Mouse (Mus musculus) layer of hippocampus, adult 8-10 months (tissue): ENCODE data around the gene Cyp2e1. TPM values are rescaled to one million over a fixed set of nuclear protein-coding genes. Genes with fewer than 3 reads are reported as not detected.
"Not testable (repeated sequence)": the region's sequence is repeated elsewhere in the genome, so short reads cannot be mapped to it uniquely, and the experiment has no call there.

Experiments
- DNase-seq, 2 experiments: peaks; one replicate each; pipeline ENCODE4 v3.0.0; 2022; ENCODE audit warnings: low spot score in 2 of 2
- total RNA-seq, 4 experiments: library from RNA; stranded (reverse); gene quantifications; 2 replicates each; pipeline ENCODE4 v1.2.4; 2022

The Cyp2e1 gene
- total RNA-seq: under 1 TPM in 1 of 4 experiments, not detected in 3; 0.35 TPM

DNA sequence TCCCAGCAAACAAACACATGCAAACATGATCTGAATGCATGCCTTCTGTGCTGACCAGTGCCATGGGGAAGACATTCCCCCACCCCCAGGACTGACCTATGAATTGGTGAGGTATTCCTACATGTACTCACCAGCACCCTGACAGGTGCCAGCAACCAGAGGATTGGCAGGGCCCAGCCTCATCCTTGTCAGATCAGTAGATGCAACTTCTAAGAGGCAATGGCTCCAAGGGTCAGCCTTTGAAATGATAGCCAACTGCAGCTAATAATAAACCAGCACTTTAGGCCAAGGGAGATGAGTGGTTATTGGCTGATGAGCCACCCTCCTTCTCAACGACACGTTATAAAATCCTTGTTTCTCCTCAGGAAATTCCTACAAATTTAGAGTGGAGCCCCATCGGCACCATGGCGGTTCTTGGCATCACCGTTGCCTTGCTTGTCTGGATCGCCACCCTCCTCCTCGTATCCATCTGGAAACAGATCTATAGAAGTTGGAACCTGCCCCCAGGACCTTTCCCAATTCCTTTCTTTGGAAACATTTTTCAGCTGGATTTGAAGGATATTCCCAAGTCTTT lies at the start of gene Cyp2e1:
Gene Cyp2e1, plus strand, starts transcription at position 293 of the 574 bp plus-strand sequence.
- DNase-seq: no peak

DNA sequence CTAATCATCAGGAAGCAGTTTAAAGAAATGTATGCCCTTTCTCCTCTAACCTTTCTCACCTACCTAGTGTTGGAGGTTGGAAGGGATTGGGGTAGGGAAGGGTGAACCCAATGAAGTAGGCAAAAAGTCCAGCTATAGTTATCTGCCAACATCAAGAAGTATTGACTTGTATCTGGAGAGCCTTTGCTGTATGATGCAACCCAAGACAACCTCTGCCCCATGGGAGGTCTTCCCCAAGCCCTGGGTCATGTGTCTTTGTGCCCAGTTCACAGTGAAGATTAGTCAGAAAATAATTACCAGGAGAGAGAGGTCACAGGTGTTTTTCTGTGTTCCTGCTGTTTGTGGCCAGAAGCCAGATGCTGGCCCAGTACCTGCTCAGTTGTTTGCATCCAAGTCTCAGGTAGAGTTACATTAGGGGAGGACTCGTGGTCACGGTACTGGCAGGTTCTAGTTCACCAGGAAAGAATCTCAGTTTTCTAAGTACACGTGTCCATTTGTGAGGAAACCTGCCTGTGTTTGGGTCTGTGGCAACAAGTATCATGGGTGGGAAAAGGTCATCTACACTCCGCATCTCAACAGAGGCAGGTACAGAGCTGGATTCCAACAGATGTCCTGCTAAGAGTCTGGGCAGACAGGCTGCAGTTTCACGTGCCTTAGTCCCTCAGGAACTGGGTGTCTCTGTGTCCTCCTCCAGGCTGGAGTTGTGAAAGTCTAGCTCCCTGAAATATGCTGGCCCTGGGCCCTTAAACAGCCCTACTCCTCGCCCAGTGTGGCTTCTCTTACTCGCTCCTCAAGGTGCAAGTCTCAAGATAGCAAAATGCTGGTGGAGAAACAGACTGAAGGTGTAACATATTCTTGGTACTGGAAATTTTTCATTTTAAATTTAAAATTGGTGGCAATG lies 46.1 kb upstream of the Cyp2e1 start:
- DNase-seq: no peak

DNA sequence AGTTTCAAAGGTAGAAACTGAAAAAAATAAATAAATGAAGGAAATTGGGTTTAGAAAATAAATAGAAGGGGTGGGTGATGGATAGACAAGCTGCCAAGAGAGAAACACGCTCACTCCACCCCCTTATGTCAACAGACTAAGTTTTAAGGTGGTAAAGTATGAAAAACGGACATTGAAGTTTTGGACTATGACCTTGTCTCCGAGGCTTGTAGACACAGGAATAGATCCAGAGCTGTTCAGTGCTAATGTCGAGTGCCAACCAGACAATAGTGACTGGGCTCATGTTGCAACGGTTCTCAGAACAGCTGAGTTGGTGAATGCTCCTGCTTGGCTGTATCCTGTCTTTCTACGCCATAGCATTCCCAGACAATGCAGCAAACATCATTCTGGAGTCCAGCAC lies 42.4 kb upstream of the Cyp2e1 start:
- no peak for DNase-seq

DNA sequence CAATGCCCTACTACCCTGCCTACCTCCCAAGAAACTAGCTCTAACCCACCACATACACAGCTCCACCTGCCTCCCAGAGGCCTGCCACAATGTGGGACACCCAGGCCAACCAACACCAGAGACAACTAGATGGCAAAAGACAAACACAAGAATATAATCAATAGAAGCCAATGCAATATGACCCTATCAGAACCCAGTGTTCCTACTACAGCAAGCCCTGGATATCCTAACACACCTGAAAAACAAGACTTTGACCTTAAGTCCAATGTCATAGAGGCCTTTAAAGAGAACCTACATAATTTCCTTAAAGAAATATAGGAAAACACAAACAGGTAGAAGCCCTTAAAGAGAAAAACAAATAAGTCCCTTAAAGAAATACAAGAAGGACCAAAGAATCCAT lies 38.0 kb upstream of the Cyp2e1 start:
- DNase-seq: no peak

DNA sequence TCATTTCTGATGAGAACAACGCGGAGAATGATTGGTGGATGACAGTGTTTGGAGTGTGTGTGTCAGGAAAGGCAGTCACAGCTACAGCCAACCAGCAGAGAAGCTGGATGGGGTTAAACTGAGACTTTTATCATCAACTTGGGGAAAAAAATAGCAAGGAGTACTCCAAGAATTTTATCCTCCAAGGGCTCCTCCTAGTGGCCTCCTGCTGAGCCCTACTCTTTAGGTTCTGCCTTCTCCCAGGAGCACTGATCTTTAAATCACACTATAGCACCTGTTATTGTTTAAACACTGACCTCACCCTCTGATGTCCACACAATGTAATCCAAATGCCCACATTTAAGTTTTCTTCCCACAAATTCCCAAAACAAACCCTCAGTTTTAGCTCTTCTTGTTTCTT lies 30.4 kb upstream of the Cyp2e1 start:
- no peak for DNase-seq

DNA sequence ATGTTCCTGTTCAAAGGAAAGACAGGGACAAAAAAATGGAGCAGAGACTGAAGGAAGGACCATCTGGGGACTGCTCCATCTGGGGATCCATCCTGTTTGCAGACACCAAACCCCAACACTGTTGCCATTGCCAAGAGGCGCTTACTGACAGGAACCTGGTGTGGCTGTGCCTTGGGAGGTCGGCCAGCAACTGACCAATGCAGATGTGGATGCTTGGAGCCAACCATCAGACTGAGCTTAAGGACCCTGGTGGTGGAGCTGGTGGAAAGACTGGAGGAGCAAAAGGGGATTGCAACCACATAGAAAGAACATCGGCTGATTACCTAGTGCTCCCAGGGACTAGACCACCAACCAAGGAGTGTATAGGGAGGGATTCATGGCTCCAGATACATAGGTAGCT lies 16.1 kb upstream of the Cyp2e1 start:
- DNase-seq: no peak

DNA sequence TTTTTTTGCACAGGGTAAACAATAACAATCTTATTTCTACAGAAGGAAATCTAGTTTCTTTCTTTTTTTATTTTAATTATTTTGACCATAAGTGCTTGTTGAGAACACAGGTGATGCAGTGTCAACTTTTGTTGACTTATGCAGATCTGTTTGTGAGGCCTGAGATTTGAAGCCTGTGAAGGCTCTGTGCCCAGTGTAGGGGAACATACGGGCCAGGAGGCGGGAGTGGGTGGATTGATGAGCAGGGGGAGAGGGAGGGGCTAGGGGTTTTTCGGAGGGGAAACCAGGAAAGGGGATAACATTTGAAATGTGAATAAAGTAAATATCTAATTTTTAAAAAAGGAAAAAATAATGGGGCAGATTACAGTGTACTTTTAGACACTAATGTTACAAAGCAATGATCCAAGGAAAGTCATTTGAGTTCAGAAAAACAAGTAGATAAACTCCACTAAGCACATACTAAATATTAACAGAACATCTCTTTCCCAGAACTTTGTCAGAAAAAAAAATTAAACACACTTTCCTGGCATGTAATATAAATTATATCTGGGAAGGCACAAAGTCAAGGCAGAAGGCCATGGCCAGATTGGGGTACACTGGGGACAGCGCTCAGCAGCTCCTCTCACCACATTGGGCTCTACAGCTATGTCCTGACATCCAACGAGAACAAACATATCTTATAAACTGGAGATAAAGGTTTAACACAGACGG lies 15.3 kb upstream of the Cyp2e1 start:
- DNase-seq: no peak

DNA sequence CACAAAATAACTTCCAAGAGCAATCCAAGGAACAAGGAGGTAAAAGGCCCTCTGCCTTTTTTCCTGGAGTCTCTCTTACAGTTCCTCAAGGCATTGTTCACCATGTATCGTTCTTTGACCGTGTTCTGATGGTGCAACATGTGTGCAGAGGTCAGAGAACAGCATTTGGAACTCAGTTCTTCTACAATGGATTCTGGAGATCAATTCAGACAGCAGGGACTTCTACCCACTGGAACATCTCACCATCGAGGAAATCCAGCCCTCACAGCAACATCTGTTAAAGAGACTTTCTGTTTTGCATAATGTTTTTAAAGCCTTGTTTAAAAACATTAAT lies 14.7 kb upstream of the Cyp2e1 start:
- no peak for DNase-seq

DNA sequence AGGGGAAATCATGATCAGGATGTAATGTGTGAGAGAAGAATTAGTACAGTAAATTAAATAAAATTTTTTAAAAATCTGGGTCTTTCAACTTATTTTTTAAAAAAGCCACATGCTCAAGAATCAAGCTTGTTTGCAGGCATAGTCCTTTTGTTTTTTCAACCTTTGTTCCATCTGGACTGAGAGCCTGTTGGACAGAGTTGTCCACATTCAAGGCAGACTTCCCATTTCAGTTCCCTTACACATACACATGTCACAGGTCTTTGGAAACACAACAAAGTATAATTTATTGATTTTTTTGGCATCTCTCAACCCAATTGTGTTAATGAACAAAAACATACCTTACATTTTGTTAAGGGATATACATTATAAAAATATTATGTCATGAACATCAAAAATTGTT lies 9.0 kb upstream of the Cyp2e1 start:
- DNase-seq: no peak

DNA sequence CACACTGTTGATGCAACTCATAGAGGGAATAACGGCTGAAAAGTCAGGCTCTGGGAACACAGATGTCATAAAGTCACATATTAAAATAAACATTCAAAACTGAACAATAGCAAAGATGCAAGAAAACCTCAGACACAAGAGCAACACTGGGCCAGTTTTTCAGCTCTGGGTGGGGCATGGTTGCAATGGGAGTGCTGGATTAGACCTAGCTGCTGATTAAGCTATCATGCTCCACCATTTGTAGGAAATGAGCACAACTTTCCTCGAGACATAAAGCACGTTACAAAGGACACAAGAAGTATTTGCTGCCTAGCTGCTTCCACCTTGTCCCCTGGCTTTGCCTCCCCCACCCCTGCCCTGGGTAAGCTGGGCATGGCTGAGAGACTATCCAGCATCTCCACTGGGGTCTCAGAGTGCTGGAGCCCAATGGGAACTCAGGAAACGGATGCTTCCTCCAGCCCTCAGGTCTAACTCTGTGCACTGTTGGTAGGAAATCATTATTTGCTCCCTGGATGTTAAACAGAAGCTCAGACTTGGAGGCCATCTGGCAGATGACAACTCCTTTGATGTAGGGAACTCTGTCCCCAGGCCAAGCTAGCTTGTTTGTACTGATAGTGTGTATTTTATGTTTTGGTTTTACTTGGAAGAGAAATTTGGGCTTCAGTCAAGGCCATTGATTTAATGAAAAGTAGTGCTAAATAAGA lies 7.2 kb upstream of the Cyp2e1 start:
- DNase-seq: peak in 1 of 2 experiments; percentile 12

DNA sequence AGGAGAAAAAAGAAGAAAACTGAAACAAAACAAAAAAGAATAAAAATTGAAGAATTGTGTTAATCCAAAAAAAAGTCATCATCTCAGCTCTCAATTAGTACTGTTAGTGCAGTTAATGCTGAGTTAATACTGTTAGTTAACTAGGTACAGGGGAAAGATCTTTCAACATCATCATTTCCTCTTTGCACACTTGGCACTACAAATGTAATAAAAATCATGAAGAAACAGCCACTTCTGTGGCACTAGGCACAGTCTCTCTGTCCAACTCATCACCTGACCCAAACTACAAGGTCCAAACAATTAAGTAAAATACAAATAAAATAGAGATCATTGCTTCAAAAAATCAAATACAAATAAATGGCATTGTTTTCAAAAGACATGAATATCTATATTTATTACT lies 2.9 kb upstream of the Cyp2e1 start:
- DNase-seq: no peak

DNA sequence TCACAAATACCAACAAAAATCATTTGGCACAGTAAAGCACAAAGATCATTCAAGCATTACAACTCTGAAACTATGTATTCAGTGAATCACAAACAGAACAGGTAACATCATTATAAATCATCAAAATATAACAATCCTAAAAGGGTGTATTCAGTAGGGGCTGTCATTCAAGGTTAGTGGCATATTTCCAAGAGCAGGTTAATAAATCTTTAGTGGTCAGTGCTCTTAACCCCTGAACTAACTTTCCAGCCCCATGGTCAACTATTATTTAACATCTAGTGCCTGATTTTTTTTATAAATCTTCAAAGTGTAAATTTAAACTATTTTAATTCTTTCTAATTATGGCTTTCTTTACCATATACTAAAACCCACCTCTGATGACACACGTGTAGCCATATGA lies 1.9 kb downstream of the Cyp2e1 start:
- DNase-seq: not testable (repeated sequence)

DNA sequence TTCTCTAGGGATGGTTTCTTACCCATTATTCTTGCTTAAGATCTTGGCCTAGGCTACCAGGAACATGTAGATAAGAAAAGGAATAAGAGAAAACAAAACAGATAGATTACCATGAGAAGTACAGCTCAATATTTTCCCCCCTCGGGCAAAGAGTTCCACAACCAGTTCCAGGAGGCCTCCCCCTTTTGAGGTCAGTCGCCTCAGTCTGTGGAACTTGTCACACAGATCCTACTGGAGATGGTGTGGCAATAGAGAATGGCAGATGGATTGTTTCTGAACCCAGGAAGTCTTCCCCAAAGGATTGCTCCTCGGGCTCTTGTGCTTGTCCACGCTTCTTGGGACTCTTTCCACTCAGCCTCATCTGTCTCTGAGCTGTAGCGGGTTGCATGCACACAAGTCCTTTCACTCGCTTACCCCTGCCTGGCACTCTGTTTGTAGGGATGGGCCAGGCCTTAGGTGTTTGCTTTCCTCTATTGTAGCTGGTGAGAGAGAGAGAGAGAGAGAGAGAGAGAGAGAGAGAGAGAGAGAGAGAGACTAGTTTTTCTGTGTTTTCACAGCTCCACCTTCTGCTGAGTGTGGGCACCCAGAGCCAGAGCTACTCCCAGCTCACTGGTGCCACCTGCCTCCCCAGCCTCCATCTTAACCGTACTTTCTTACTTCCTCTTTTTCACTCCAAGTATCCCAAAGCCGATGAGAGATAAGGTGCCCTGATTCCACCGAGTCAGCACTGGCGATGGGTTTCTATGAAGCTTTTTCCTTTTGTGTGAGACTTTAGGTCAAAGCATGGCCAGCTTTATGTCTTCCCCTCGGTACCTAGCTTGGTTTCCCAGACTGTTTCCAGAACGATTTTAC lies 2.6 kb downstream of the Cyp2e1 start:
- no peak for DNase-seq

DNA sequence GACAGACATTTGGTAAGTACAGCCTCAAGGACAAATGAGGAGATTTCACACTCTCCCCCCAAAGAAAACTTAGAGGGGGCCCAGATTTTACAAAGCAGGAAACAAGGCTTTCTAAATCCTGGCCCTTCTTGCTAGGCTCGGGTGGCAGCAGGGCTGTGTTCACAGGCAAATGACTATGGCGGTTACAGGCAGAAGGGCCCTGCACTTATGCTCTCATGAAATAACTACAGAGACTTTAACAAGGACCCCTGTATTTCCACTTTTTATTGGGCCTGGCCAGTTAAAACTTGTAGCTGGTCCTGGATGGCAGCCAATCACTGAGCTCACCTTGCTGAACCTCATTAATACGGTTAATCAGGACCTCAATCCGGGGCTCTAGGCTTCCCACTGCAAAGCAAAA lies 17.0 kb downstream of the Cyp2e1 start:
- no peak for DNase-seq

DNA sequence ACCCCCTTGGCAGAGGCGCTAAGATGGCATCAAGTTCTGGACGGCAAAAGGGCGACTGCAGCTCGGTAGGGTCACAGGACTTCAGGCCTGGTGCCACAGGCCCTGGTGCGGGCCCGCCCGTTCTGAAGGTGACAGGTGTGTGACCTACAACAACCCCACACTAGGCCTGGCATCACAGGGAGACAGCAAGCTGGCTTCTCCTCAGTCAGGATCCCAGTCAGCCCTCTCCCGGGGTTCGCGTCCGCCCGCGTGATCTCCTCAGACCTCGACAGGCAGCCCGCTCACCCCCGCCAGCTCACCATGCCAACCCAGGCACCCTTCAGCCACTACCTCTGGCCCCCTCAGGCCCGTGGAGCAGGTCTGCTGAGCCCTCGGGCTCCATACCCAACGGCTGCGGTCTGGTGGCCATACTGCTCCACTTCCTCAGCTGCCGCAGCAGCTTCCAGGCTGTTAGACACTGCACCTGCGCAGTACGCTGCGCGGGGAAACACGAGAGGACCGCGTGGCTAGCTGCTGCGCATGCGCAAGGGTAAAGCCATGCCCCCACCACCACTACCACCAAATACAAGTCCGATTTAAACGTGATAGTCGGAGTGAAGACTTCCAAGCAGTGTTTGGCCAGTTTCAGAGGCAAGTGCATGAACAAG lies 24.0 kb downstream of the Cyp2e1 start, which contains the start of gene Syce1:
Gene Syce1, minus strand, starts transcription at position 447 of the 647 bp plus-strand sequence.
- no peak for DNase-seq

DNA sequence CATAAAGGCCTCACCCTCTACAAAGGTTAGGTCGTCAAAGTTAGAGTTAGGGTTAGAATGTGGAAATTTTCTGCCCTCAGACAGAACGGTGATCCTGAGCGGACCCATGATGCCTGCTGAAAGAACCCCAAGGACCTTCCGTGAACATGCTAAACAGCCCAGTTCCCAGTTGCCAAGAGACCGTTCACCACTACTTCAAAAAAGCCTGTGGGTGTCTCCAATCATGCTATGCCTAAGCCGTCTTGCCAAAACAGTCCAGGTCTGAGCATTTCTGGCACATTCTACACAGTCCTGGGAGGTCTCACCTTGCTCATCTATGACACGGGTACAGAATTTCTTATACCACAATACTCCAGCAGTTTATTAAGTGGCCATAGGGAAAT lies 24.5 kb downstream of the Cyp2e1 start:
- no peak for DNase-seq

DNA sequence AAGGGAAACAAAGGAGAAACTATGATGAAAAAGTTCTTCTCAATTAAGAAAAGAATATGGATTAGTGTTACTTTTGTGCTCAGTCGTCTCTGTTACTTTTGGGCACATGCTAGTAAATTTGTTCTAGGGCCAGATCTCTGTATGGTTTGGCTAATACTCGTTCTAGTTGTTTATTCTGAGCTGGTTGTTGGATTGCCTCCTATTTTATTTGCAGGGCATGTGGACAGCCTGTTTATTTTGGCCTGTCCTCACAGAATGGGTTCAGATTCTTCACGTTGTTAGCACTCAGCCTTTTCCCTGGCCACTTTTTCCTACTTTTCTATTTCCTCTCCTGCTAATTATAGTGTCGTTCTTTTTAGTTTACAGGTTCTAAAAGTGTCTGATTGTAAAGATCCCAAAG lies 30.0 kb downstream of the Cyp2e1 start:
- no peak for DNase-seq

DNA sequence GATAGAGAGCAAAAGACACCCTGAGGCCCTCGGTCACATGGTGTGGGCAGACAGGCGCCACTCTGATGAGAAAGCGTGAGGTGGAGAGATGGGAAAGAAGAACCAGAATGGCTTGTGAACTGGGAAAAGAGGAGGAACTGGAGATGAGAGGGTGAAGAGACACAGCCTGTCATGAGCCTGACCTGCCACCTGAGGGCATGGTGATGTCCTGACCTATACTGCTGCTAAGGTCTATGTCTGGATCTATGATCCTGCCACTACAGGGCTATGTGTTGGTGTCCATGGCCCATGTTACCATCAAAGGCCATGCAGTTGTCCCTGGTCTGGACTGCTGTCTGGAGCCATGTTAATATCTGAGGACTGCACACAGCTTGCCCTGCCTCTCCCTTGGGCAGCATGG lies 34.1 kb downstream of the Cyp2e1 start:
- DNase-seq: no peak

DNA sequence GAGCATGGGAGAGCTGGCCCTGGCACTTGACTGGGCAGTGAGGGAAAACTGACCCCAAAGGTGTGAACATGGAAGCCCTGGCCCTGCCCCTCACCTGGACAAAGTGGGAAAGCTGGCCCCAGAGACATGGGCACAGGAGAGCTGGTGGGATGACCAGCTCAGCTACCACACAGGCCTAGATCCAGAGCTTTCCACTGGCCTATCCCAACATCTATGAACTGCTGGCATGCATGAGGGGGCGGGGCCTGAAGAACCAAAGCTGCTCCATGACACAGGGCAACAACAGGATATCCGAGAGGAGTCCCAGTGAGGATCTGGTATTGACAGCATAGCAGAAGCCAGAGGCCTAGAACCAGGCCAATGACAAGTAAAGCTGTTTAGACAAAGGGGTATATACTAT lies 34.7 kb downstream of the Cyp2e1 start:
- no peak for DNase-seq

DNA sequence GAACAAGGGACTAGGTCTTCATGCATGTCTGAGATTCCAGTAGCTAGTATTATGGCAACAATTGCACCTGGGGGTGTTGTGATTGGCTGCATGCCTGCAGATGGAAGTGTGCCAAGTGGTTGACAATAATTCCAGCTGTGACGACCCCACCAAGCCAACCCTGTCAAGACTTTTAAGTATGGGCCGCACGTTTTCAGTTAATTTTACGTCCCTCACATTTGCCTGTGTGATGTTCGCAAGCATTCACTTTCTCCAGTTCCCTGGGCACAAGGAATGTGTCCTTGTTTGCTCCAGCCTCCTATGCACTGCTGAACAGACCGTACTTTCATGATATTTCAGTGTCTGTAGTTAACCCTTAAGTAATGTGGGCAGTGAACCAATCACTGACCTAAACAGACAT lies 39.1 kb downstream of the Cyp2e1 start:
- DNase-seq: no peak
